Mouse (Mus musculus) cortical plate, adult 2 months (tissue): ENCODE data around the gene Ppp2r3c. TPM values are rescaled to one million over a fixed set of nuclear protein-coding genes. Genes with fewer than 3 reads are reported as not detected.
A peak's percentile ranks its signal among the peaks of the same experiment; 100 is the strongest.
"Not testable (repeated sequence)": the region's sequence is repeated elsewhere in the genome, so short reads cannot be mapped to it uniquely, and the experiment has no call there.

ENCODE experiments used
- H3K27ac ChIP-seq: fragments of 200-500 bp; 2 replicates; pipeline ENCODE4 v1.5.1; 2012; ENCODE audit warnings: low read length, control low read depth, inconsistent platforms; ENCODE audit not compliant: insufficient read depth
- H3K4me1 ChIP-seq: fragments of 200-500 bp; 2 replicates; pipeline ENCODE4 v1.6.1; 2011; ENCODE audit warnings: low read length; ENCODE audit not compliant: control insufficient read depth, insufficient read depth
- H3K4me3 ChIP-seq: fragments of 200-500 bp; 2 replicates; pipeline ENCODE4 v1.5.1; 2011; ENCODE audit warnings: mild to moderate bottlenecking, low read length, control low read depth; ENCODE audit not compliant: insufficient read depth
- CTCF ChIP-seq: fragments of 200-500 bp; IDR thresholded peaks from 2 replicates; pipeline ENCODE4 v1.5.1; 2011; ENCODE audit warnings: mild to moderate bottlenecking, control low read depth, low read length; ENCODE audit not compliant: insufficient read depth; ENCODE audit errors: extremely low read depth
- POLR2A ChIP-seq: fragments of 200-500 bp; IDR thresholded peaks from 2 replicates; pipeline ENCODE4 v1.6.1; 2011; ENCODE audit warnings: mild to moderate bottlenecking, low read length, control low read depth; ENCODE audit not compliant: insufficient read depth; ENCODE audit errors: extremely low read depth
- polyA plus RNA-seq: library from polyadenylated mRNA; depleted of rRNA; stranded (reverse); fragments of >200 nt; gene quantifications from 2 replicates; pipeline ENCODE4 v1.2.3, GENCODE M21; 2012; rRNA removed

The Ppp2r3c gene
- polyA plus RNA-seq: 10.5 and 10.9 TPM in 2 replicates

DNA sequence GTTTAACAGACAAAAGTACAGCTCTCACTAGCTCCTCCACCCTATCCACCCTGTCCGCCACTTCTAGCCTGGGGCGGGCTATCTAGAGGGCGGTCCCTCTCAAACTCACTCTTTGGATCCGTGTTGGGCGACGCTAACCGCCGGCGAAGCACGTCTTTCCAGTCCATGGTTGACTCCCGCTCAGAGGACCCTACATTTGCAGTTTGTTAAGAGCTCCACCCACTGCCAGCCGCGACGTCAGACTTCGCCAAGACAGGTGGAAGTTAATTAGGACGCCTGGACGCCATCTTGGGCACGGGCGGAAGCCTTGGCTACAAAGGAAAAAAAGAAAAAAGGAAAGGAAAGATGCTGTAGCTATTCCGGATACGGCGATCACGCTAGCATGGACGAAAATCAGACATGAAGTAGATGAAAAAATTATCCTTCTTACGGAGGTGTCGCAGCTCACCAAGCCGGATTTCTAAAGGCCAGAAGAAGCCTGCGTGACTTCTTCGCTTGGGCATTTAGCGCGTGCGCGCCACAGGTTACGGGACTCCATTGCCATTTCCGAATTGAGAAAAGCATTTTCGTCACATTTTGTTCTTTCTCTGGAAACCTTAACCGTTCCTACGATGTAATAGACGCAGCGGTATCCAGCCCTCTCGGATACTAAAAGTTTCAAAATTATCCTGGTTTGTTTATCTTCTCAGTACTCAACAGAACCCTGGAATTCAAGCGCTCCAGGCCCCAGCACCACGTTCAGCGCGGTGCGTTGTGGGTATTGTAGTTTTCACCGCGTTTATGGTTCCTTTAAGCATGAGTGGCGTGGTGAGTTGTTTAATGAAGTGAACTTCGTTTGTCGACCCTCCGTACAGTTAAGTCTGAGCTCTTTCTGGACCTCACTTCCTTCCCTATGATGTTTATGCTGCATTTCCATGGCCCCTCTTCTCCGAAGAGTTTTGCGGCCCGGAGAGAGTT, at the start of gene Ppp2r3c:
Gene Ppp2r3c, minus strand, starts transcription at position 514 of the 957 bp plus-strand sequence.
- TF ChIP-seq CTCF (no peak), POLR2A (peak; percentile 87)
- Histone ChIP-seq H3K4me1 (no peaks in the 10 kb centered on the region), H3K27ac (peak within 1 kb of the TSS; percentile 75), H3K4me3 (peak within 1 kb of the TSS; percentile 46)

DNA sequence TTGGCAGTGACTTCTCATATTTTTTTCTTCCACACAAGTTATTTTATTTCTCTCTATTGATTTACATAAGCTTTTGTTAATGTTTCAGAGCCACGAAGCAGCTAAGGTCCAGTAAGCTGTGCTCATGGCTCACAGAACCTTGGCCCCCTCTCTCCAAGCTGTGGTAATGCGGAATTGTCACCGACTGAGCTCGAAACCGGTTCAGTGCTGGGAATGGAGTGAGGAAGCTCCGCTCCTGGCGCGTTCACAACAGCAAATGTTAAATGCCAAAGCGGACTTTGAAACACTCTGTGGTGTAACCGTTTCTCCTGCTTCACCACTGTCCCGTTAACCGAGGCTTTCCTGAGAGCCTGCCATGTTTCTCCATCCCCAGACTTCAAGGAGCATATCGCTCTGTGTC, 41.8 kb upstream of the Ppp2r3c start:
- Histone ChIP-seq H3K27ac (no peak overlapping the region), H3K4me1 (peaks cover 2% of the 10 kb centered on the region; the same call in 1 of the 2 replicates)
- TF ChIP-seq POLR2A (no peak), CTCF (no peak)

DNA sequence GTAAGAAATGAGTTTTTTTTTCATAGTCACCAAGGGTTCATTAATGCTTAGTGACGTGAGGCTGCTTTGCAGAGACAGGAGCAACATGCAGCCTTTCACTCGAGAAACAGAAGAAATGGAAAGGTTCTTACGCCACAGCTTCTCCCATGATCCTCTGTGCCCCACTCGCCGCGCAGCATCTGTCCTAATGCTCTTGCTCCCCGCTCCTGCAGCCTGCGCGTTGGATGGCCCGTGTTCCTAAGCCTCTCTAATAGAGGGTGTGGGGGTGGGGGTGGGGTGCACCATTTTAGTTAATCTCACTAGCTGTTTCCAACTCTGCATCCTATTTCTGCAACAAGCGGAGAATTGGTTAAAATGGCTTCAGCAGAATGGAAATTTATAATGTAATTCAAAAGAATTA, 41.2 kb upstream of the Ppp2r3c start:
- TF ChIP-seq POLR2A (no peak; the same call in 1 of the 2 replicates), CTCF (no peak)
- Histone ChIP-seq H3K27ac (peak overlapping the region; percentile 72; the same call in 1 of the 2 replicates), H3K4me1 (peaks cover 2% of the 10 kb centered on the region; the same call in 1 of the 2 replicates), H3K4me3 (0 out of 2 replicates have a peak overlapping the region, but pooled peaks have one; percentile 18)

More for the DNA sequence above, 41.8 kb upstream of the Ppp2r3c start:
- H3K4me3 ChIP-seq: no peak overlapping the region

DNA sequence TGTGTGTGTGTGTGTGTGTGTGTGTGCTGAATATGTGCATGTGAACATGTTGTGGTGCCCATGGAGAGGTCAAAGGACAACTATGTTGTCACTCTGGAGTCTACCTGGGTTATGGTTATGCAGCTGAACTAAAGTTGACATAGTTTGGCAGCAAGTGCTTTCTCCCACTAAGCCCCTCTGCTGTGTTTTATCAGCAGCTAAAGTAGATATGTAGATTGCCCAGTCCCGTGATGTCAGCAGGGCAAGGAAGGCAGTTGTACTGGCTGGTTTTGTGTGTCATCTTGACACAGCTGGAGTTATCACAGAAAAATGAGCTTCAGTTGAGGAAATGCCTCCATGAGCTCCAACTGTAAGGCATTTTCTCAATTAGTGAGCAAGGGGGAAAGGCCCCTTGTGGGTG, 40.2 kb upstream of the Ppp2r3c start:
- not testable (repeated sequence) for H3K4me3 ChIP-seq, H3K4me1 ChIP-seq, H3K27ac ChIP-seq

DNA sequence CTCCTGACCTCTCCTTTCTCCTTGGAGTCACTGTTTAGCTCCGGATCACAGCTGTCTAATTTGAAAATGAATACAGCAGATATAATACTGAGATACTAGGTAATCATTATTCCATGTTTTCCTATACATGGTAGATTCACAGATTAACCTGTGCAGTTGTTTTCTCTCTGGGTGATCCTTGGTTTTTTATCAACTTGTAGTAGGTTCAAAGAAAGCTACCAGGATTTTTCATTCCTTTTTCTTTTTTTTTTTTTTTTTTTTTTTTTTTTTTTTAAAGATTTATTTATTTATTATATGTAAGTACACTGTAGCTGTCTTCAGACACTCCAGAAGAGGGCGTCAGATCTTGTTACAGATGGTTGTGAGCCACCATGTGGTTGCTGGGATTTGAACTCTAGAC, 35.7 kb upstream of the Ppp2r3c start:
- H3K4me3 ChIP-seq, H3K27ac ChIP-seq, H3K4me1 ChIP-seq: not testable (repeated sequence)

DNA sequence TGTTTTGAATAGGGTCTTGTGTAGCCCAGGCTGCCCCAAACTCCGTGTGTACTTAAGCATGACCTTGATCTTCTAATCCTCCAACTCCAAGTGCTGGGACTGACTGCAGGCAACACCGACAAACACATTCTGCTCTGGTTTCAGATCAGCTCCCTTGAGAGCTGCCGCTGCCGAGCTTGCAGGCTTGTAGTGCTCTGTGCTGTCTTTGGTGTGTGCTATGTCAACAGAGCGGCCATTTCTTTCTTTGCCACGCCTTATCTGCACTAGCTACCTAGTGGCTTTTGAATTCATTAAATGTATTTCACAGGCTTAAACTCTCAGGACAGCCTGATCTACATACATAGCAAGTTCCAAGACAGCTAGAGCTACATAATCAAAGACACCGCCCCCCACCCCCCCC, 30.9 kb upstream of the Ppp2r3c start:
- Histone ChIP-seq H3K4me1 (no peaks in the 10 kb centered on the region), H3K4me3 (no peak overlapping the region), H3K27ac (no peak overlapping the region)
- no peak for TF ChIP-seq POLR2A
- TF ChIP-seq CTCF: no peak

DNA sequence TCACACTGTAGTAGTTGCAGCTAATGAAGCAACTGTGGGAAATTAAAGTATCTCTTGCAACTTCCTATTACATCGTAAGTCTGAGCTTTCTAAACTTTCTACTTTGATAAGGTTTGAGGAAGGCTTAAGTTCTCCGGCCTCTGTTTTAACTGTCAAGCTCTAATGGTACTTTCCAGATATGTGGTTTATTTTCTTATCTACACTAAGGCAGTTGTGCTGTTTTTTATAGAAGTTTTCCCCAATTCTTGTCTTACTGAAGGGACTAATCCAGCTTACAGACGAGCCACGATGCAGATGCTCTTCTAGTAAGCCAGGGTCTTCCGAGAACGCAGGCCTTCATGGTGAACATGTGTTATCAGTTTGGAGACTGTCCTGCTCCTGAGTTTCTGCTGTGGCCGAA, 26.6 kb upstream of the Ppp2r3c start:
- no peak overlapping the region for H3K27ac ChIP-seq
- H3K4me1 ChIP-seq: no peaks in the 10 kb centered on the region
- no peak overlapping the region for H3K4me3 ChIP-seq
- TF ChIP-seq CTCF (no peak), POLR2A (no peak)

DNA sequence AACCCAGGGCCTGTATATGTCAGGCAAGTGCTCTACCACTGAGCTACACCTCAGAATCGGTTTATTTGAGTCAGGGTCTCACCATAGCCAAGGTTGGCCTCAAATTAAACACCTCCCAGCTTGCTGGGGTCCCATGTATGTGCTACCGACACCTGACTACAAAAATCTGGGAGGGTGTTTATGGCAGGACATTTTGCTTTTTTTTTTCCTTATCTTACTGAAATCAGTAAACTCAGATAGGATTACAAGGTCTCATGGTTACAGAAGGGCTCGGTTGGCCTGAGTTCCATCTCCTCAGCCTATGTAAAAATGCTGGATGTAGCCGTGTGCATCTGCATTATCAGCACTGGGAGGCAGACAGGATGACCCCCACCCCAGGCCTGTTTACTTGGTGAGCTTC, 26.0 kb upstream of the Ppp2r3c start:
- H3K4me3 ChIP-seq: no peak overlapping the region
- H3K27ac ChIP-seq: no peak overlapping the region
- no peak for TF ChIP-seq CTCF
- no peak for TF ChIP-seq POLR2A
- no peaks in the 10 kb centered on the region for H3K4me1 ChIP-seq

DNA sequence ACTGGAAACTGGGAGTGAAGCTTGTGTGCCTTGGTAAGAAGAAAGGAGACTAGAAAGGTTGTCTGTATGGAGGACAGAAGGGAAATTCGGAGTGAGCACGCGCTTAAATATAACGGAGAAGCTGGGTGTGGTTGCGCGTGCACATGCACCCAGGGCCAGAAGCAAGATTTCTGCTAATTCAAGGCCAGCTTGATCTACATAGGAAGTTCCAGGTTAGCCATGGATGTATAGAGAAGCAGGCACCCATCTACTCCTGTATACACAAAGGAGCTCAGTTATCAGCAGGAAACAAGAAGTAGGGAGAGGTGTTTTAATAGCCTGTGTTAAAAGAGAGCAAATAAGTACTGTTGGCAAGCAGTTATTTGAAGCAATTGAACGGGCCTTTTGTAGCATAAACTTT, 22.9 kb upstream of the Ppp2r3c start:
- no peak overlapping the region for H3K27ac ChIP-seq
- H3K4me1 ChIP-seq: no peaks in the 10 kb centered on the region
- no peak overlapping the region for H3K4me3 ChIP-seq
- TF ChIP-seq CTCF (no peak), POLR2A (no peak)

DNA sequence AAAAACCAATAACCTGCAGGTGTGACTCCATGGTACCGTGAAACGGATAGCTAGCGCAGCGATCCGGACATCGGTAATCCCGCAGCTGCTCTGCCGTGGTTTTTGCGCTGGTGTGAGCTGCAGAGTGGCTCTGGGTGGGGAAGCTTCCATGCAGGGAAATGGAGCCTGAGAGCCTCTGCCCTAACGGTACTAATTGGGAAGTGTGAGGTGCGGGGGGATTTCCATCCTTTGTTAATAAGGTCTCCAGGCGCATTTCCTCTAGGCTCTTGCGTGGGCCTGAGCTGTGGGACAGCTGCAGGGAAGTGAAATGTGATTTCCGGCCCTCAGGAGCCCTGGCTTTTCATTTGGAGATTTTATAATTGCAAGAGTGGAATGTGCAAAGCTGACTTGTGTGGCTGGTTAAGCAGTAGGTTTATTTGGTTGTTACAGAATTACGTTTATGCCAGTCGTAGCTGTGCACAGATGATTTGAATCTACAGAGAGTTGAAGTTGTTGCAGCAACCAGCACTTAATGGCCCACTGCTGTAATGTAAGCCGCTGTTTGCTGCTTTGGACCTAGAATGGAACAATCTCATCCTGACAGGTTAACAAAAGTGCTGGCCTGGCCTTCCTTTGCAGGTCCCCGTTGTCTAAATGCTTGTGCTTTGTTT, 19.0 kb upstream of the Ppp2r3c start:
- H3K4me1 ChIP-seq: no peaks in the 10 kb centered on the region
- TF ChIP-seq CTCF: no peak
- TF ChIP-seq POLR2A: no peak
- no peak overlapping the region for H3K4me3 ChIP-seq
- H3K27ac ChIP-seq: no peak overlapping the region
